Mouse (Mus musculus): ENCODE measurements around the gene Gria2. TPM values are rescaled to one million over a fixed set of nuclear protein-coding genes. Genes with fewer than 3 reads are reported as not detected.

Gria2 gene
- polyA plus RNA-seq, 1 experiment from 2014 or later, result 6.5 TPM

DNA sequence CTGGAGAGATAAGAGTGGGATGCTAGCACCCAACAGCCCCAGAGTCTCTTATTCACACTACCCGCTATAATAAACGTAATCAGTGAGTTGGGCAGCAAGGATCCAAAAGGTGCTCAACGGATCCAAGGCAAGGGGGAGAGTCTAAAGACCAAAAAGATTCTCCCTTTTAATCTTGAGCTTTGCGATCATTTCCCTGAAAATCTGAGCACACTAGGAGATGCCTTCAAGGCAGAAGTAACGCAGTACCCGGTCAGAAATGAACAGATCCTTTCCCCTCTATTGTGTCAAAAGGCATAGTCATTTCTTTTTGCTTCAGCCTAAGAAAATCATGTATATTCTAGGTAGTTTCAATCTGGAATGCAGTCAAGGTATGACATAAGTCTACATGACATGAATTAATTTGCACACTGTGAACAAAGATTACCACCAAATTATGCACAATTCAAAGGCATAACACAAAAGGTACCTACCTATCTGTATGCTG is 766 bp downstream of the Gria2 start:
- 24% methylated on average over 6 of the region's 6 CpGs for WGBS
- H3K27me3 ChIP-seq, result peaks cover 26% of the 10 kb centered on the region
- no peaks in the 10 kb centered on the region for H3K9me3 ChIP-seq
- no peak overlapping the region for H3K27ac ChIP-seq
- no peaks in the 10 kb centered on the region for H3K36me3 ChIP-seq
- H3K4me3 ChIP-seq, result peak overlapping the region; percentile 45
- no peak overlapping the region for H3K9ac ChIP-seq
- H3K4me2 ChIP-seq (replicated peaks), result peak overlapping the region; percentile 87
- H3K4me1 ChIP-seq, result peaks cover 12% of the 10 kb centered on the region; the same call in 1 of the 2 replicates
- ATAC-seq (ENCODE audit: insufficient number of reproducible peaks, insufficient read depth, low FRiP score, low TSS enrichment), result no peak

DNA sequence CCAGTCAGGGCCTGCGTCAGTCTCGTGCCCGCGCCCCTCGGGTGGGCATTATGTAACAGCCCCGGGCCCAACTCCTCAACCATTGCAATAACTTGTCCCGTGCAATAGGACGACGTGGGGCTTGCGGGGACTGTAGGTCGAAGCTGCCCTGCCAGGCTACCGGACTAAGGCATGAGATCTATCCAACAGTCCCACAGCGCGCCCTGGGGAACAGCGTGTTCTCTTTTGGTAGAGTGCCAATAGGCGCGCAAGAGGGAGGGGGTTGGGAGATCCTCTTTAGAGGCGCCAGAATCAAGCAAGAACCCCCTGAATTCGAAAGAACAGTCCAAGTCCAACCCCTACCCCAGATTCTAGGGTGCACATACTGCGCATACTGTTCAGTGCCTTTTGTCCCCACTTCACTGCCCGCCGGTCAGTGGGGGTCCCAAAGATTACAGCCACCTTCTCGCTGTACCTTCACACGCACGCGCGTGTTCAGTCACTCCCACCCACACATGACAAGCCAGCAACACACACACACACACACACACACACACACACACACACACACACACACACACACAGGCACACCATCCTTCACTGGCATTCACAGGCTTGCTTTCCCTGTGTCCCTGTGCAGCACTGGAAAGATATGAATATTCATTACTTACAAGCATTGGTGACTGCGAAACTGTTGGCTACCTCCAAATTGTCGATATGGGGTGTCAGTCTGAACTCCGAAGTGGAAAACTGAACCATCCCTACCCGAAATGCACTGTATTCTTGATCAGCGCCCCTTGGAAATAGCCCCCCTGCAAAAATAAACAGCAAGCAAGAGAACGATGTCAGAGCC is 1.4 kb downstream of the Gria2 start:
- WGBS, result 9% methylated on average over 33 of the region's 33 CpGs
- ATAC-seq (ENCODE audit: insufficient number of reproducible peaks, insufficient read depth, low FRiP score, low TSS enrichment), result no peak
- Histone ChIP-seq H3K27me3 (peaks cover 26% of the 10 kb centered on the region), H3K9me3 (no peaks in the 10 kb centered on the region), H3K4me1 (peaks cover 12% of the 10 kb centered on the region; the same call in 1 of the 2 replicates), H3K27ac (no peak overlapping the region), H3K9ac (peak overlapping the region; percentile 19; the same call in 1 of the 2 replicates), H3K4me2 (replicated peaks) (peak overlapping the region; percentile 87), H3K36me3 (no peaks in the 10 kb centered on the region), H3K4me3 (peak overlapping the region; percentile 45)

DNA sequence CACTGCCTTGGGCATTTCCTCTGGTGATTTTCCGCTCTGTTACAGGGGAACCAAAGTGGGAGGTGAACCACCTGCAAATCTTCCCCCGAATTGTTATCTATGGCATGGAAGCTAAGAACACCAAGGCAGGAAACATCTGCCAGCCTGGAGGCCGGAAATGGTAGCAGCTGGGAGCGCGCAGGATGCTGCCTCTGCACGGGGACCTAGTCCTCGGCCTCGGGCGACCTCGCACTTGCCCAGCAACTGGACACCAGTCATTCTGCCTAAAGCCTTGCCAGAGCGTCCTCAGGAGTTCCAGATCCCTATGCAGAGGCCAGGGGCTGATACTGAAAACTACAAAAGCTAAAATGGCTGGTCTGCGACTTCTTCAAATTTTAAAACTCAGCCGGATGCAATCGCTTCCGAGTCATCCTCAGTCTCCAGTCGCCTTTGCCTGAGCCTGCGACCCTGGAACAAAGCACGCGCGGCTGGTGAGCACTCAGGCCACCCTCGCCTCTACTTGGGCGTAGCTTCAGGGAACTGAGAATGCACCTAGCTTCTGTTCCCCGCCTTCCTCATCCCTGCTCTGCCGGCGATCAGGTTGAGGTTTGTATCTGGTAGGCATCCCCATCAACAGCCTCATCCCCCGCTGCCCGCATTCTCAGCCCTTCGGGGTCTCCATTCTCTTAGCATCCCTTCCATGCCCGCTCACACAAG is 2.2 kb downstream of the Gria2 start:
- H3K4me3 ChIP-seq, result peak overlapping the region; percentile 45
- peaks cover 26% of the 10 kb centered on the region for H3K27me3 ChIP-seq
- H3K4me2 ChIP-seq (replicated peaks), result peak overlapping the region; percentile 87
- 2% methylated on average over 29 of the region's 29 CpGs for WGBS
- no peaks in the 10 kb centered on the region for H3K36me3 ChIP-seq
- no peak for ATAC-seq (ENCODE audit: insufficient number of reproducible peaks, insufficient read depth, low FRiP score, low TSS enrichment)
- no peak overlapping the region for H3K27ac ChIP-seq
- H3K9me3 ChIP-seq, result no peaks in the 10 kb centered on the region
- H3K4me1 ChIP-seq, result peaks cover 12% of the 10 kb centered on the region; the same call in 1 of the 2 replicates
- peak overlapping the region; percentile 19; the same call in 1 of the 2 replicates for H3K9ac ChIP-seq

DNA sequence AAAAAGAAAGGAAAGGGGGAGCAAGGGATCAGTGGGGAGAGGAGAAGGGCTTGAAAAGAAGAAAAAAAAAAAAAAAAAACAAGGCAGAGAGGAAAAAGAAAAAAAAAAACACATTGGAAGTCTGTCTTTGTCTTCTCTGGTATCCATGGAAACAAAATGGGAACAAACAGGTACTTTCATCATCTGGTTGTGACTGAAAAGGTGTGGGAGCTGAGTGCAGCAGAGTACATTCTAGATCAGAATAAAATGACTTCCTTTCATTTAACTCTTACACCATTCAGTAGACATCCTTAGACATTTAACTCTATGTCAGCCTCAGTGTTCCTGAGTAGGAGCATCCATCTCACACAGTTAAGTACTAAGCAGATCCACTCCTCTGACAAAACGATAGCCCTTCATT is 4.7 kb downstream of the Gria2 start:
- H3K9me3 ChIP-seq, result no peaks in the 10 kb centered on the region
- no peak overlapping the region for H3K4me3 ChIP-seq
- 78% methylated on average over 1 of the region's 1 CpGs for WGBS
- H3K4me2 ChIP-seq (replicated peaks), result no peak overlapping the region
- no peaks in the 10 kb centered on the region for H3K36me3 ChIP-seq
- H3K27ac ChIP-seq, result no peak overlapping the region
- no peak for ATAC-seq (ENCODE audit: insufficient number of reproducible peaks, insufficient read depth, low FRiP score, low TSS enrichment)
- peaks cover 10% of the 10 kb centered on the region; the same call in 1 of the 2 replicates for H3K4me1 ChIP-seq
- H3K9ac ChIP-seq, result no peak overlapping the region
- H3K27me3 ChIP-seq, result peaks cover 26% of the 10 kb centered on the region

DNA sequence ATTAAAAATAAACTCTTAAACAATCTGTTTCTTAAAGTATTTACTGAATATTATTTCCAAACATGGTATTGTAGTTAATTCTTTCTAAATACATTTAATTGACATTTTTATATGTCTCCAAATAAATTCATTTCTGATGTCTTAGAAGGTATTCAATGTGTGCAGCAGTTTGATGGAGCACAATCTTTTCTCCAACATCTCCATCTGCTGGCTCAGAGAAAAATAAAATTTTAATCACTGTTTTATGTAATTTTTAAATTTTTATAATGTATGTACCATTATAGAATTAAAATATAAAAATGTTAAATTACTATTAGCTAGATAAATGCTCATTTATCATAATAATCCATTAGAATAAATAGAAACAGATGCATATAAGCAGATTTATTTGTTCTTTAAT is 5.9 kb downstream of the Gria2 start:
- no peak overlapping the region for H3K9ac ChIP-seq
- H3K4me2 ChIP-seq (replicated peaks), result no peak overlapping the region
- peaks cover 19% of the 10 kb centered on the region for H3K27me3 ChIP-seq
- H3K9me3 ChIP-seq, result no peaks in the 10 kb centered on the region
- no peaks in the 10 kb centered on the region for H3K36me3 ChIP-seq
- H3K4me3 ChIP-seq, result no peak overlapping the region
- H3K27ac ChIP-seq, result no peak overlapping the region
- ATAC-seq (ENCODE audit: insufficient number of reproducible peaks, insufficient read depth, low FRiP score, low TSS enrichment), result no peak
- H3K4me1 ChIP-seq, result peaks cover 6% of the 10 kb centered on the region; the same call in 1 of the 2 replicates

DNA sequence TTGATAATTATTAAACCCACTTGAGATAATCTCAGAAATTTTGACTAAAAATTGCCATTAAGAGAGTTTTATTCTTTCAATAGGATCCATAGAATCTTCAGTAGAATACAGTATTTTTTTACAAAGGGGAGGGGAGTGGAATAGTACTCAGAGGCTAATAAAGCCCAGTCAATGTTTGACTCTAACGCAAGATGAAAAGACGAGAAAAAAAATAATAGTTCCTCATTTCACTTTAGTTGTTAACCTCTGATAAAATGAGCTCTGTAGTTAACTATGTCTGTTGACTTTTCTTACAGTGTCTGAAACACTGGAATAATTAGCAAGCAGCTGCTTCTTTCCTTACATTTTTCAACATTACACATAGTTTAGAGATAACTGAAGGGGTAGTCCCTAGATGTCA is 7.4 kb downstream of the Gria2 start:
- Histone ChIP-seq H3K4me1 (no peaks in the 10 kb centered on the region), H3K9me3 (no peaks in the 10 kb centered on the region), H3K4me2 (replicated peaks) (no peak overlapping the region), H3K27ac (no peak overlapping the region), H3K9ac (no peak overlapping the region), H3K4me3 (no peak overlapping the region), H3K36me3 (no peaks in the 10 kb centered on the region), H3K27me3 (peaks cover 4% of the 10 kb centered on the region)
- 84% methylated on average over 2 of the region's 2 CpGs for WGBS
- ATAC-seq (ENCODE audit: insufficient number of reproducible peaks, insufficient read depth, low FRiP score, low TSS enrichment), result no peak

DNA sequence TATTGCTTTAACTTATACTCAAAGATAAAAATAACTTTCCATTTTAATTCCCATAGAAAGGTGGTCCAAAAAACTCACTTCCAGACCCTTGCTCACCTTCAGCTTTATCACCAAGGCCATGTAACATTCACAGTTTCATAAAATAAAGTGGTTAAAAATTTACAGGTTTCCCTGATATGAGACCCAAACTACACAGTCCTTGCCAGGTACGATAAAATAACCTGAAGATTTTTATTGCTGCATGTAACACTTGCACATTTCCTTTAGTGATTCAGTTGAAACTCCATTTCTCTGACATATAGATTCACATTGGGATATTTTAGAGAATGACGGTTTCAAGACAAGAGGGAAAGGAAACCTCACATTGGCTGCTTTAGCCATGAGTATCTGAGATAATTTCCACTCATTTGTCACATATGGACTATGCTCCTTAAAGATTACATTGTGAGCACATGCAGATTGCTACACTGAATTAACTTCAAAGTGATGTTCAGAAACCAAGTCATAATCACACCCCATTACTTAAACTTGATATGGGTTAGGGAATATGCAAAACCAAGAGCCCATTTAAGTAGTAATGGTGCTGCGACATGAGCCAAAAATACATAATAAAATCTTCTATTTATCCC is 15.4 kb downstream of the Gria2 start:
- Histone ChIP-seq H3K4me3 (no peak overlapping the region), H3K9me3 (no peaks in the 10 kb centered on the region), H3K27ac (no peak overlapping the region), H3K27me3 (no peaks in the 10 kb centered on the region), H3K4me2 (replicated peaks) (no peak overlapping the region), H3K36me3 (no peaks in the 10 kb centered on the region), H3K9ac (no peak overlapping the region), H3K4me1 (no peaks in the 10 kb centered on the region)
- 71% methylated on average over 3 of the region's 3 CpGs for WGBS
- no peak for ATAC-seq (ENCODE audit: insufficient number of reproducible peaks, insufficient read depth, low FRiP score, low TSS enrichment)

DNA sequence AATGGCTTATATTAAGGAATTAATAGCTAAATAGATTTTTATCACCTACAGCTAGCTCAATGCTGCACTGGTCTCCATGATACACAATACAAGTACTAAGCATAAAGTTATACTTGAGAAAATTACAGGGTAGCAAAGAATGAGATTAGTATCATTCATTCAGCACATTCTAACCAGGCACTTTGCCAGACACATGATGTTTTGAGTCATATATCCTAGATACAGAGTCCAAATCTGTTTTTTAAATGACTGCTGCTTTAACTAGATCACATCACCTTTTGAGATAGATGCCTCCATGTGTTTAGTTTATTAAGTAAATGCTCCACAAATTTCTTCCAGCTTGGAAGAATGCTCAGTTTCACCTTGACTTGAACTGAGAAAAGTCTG is 21.5 kb downstream of the Gria2 start:
- no peaks in the 10 kb centered on the region for H3K36me3 ChIP-seq
- no peak overlapping the region for H3K9ac ChIP-seq
- H3K27me3 ChIP-seq, result no peaks in the 10 kb centered on the region

DNA sequence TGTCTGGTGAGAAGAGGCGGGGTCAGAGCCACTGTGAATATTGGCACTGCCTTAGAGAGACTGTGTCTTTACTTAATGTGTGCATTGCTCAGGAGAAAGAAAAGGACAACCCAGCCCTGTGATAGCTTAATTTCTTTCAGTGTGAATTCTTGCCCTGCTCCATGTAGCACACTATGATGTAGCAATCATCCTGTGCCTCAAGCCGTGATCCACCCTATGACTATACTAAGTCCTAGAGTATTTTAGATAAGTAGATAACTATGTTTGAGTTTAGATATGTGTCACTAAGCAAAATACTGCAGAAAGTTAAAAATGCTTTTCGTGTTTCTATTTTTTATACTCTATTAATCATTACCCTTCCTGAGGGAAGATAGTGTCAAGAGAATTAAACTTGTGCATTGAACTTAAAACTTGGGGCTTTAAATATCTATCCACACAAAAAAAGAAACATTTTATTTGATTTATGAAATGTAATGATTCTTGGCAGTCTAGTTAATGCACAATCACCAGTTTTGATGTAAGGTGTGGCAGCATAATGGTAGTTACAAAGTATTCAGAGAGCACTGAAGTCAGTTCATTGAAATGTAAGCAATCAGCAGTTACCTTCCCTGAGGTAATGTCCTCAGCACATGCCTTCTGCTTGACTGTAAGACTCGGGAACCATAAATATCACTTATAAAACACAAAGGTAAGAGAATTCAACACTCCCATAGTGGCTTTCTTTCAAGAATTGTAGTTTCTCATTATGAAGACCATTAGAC is 22.1 kb downstream of the Gria2 start:
- H3K27me3 ChIP-seq, result no peaks in the 10 kb centered on the region
- 84% methylated on average over 4 of the region's 4 CpGs for WGBS
- H3K4me3 ChIP-seq, result no peak overlapping the region
- no peaks in the 10 kb centered on the region for H3K9me3 ChIP-seq
- no peak overlapping the region for H3K27ac ChIP-seq
- H3K9ac ChIP-seq, result no peak overlapping the region
- no peaks in the 10 kb centered on the region for H3K4me1 ChIP-seq
- no peaks in the 10 kb centered on the region for H3K36me3 ChIP-seq
- no peak for ATAC-seq (ENCODE audit: insufficient number of reproducible peaks, insufficient read depth, low FRiP score, low TSS enrichment)
- H3K4me2 ChIP-seq (replicated peaks), result no peak overlapping the region

More for the DNA sequence above, 21.5 kb downstream of the Gria2 start:
- Histone ChIP-seq H3K4me3 (no peak overlapping the region), H3K4me1 (no peaks in the 10 kb centered on the region), H3K9me3 (no peaks in the 10 kb centered on the region), H3K4me2 (replicated peaks) (no peak overlapping the region), H3K27ac (no peak overlapping the region)
- ATAC-seq (ENCODE audit: insufficient number of reproducible peaks, insufficient read depth, low FRiP score, low TSS enrichment), result no peak

DNA sequence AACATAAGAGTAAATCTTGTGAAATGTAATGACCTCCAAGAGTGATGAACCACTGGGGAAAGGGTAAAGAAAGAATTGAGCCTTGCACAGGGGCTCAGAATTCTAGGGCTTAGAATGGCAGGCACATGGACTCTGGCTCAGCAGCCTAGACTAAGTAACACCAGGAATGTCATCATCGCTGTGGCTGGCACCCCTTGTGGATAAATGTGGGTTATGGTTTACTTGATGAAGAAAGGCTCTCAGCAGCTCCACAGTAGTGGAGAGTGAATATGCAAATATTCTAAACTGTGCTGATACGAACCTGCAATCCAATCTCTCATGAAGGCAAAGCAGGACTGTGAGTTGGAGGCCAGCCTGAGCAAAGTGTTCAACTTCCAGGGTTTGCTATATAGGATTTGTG is 26.0 kb downstream of the Gria2 start:
- H3K27ac ChIP-seq, result no peak overlapping the region
- H3K9me3 ChIP-seq, result no peaks in the 10 kb centered on the region
- no peaks in the 10 kb centered on the region for H3K27me3 ChIP-seq
- no peak for ATAC-seq (ENCODE audit: insufficient number of reproducible peaks, insufficient read depth, low FRiP score, low TSS enrichment)
- no peaks in the 10 kb centered on the region for H3K36me3 ChIP-seq
- WGBS, result 76% methylated on average over 2 of the region's 2 CpGs
- H3K4me1 ChIP-seq, result no peaks in the 10 kb centered on the region
- H3K4me2 ChIP-seq (replicated peaks), result no peak overlapping the region
- H3K9ac ChIP-seq, result no peak overlapping the region
- H3K4me3 ChIP-seq, result no peak overlapping the region

DNA sequence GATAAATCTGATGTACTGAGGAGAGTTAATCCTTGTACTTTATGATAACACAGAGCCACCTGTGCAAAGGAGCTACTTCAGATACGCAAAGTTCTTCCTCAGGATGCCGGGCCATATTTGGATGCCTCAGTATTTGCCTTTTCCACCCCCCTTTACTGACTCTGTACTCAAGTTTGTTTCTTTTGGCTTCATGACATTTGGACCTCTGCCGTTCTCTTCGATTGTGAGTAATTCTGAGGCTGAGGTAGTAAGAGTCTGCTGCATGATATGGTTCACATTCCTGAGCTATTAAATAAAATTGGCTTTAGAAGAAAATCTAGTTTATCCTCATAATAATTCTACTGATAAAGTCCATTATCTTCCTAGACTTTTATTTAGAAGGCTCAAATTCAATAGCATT is 26.7 kb downstream of the Gria2 start:
- Histone ChIP-seq H3K4me1 (no peaks in the 10 kb centered on the region), H3K27ac (no peak overlapping the region), H3K9ac (no peak overlapping the region), H3K4me3 (no peak overlapping the region), H3K36me3 (no peaks in the 10 kb centered on the region), H3K27me3 (no peaks in the 10 kb centered on the region), H3K9me3 (no peaks in the 10 kb centered on the region), H3K4me2 (replicated peaks) (no peak overlapping the region)
- 77% methylated on average over 4 of the region's 4 CpGs for WGBS
- no peak for ATAC-seq (ENCODE audit: insufficient number of reproducible peaks, insufficient read depth, low FRiP score, low TSS enrichment)
